Mouse (Mus musculus) left cerebral cortex, postnatal 10 days (tissue): ENCODE measurements around the gene Vmn2r59. TPM values are rescaled to one million over a fixed set of nuclear protein-coding genes. Genes with fewer than 3 reads are reported as not detected.
"Not testable (repeated sequence)": the region's sequence is repeated elsewhere in the genome, so short reads cannot be mapped to it uniquely, and the experiment has no call there.

Source experiments
- DNase-seq, 2 experiments: peaks; one replicate each; pipeline ENCODE4 v3.0.0; 2021 to 2022; ENCODE audit warnings: low spot score in 2 of 2, mixed read lengths in 1 of 2; ENCODE audit errors: extremely low spot score in 1 of 2
- intact Hi-C: fragments of 180-260 bp; cut with DNase I; formaldehyde crosslinking; loops from one replicate; pipeline ENCODE4 v1.15.1; 2025
- total RNA-seq, 2 experiments: library from RNA; stranded (reverse); gene quantifications; 2 replicates each; pipeline ENCODE4 v1.2.3; 2021

Vmn2r59 gene
- not detected for total RNA-seq

GRCm38 (mm10) chr7:42058923-42059322 is at the start of gene Vmn2r59:
TSS of gene Vmn2r59 (minus strand) at chr7:42059023.
- DNase-seq, result no peak
- intact Hi-C loops, result no loop called here

- DNase-seq, result no peak
- intact Hi-C loops, result no loop called here
Measured at GRCm38 (mm10) chr7:42107470-42107869, 48.6 kb upstream of the Vmn2r59 start, which contains the start of gene Vmn2r60. TSS of gene Vmn2r60 (plus strand) at chr7:42107770.

- intact Hi-C loops, DNase-seq: not testable (repeated sequence)
Measured at GRCm38 (mm10) chr7:42107061-42107460, 48.2 kb upstream of the Vmn2r59 start.

Other genes with a start within 250 kb of the Vmn2r59 start
- gene Vmn2r58, start 186.3 kb downstream of the Vmn2r59 start, total RNA-seq, result not detected
- under 1 TPM; 0.04 to 0.08 TPM for gene Vmn2r60, start 48.7 kb upstream of the Vmn2r59 start, total RNA-seq
- not detected for gene Vmn2r61, start 201.0 kb upstream of the Vmn2r59 start, total RNA-seq